Mouse (Mus musculus): ENCODE results near the gene A830005F24Rik.

DNA sequence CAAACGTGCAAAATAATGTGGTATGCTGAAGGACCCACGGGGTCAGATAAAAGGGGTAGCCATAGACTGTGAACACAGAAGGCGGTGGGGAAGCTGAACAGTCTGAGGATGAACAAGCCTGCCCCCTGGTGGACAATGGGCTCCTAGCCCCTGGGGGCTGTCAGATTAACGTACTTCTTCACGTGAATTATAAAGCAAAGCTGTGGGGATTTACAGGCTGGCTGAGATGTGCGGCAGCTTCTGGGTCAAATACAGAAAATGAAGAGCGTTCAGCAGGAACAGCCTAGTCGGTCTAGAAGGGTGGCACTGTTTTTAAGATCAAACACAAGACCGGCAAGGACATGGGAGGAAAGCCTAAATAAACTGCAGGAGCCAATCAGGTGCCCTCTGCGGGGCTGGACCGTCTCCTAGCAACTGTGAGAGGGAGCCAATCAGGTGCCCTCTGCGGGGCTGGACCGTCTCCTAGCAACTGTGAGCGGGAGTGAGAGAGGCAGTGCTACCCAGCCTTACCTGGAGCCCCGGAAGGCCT, 15.6 kb upstream of the A830005F24Rik start:
- TF ChIP-seq CTCF (IDR thresholded peaks at IDR 0.05; ENCODE audit: low read depth) (peak; percentile 63), EP300 (IDR thresholded peaks at IDR 0.05; ENCODE audit: low read depth) (no peak)

All from liver, postnatal 0 days (tissue).